28 mouse cellular contexts compared by ENCODE assay signal in the genomic region with DNA sequence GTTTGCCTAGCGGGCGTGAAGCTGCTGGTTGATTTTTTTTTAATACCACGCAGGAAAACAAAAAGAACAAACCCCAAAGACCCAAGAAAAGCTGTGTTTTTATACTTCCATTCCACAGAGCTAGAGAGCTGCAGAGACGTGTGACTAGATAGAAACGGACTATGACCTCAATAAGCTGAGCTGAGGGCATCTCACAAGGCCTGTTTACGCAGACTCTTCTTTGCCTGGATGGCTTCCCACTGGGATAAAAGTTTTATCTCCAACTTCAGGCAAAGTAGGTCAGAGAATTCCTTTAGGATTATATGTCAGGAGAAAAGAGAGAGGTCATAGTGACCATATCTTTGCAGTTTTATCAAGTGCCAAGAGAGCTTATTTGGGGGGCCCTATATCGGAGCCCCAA.
DNase-seq lines count a peak whose midpoint lies in the region; ATAC-seq lines count a peak whose summit lies in the region.
"Had no signal": no experiment of that assay in that cellular context is flagged by ENCODE, and none has a peak within 500 bp of the region (broad histone marks: within the 10 kb centered on the region; RNA-seq: fewer than 3 reads in every experiment).

No protein-coding gene starts in this region.

- H3K4me3 ChIP-seq in kidney, embryonic 15.5 days (replicated peaks), result no peak overlapping the region
- no peak overlapping the region for H3K4me3 ChIP-seq in liver, embryonic 16.5 days (ENCODE audit: low read depth, low read length)
- H3K4me3 ChIP-seq: embryonic facial prominence, embryonic 13.5 days; forebrain, embryonic 10.5 days; forebrain, embryonic 15.5 days; heart, embryonic 13.5 days; midbrain, embryonic 13.5 days; neural tube, embryonic 13.5 days; stomach, embryonic 15.5 days had no signal

- no peaks in the 10 kb centered on the region for H3K9me3 ChIP-seq in kidney, embryonic 15.5 days (replicated peaks)
- H3K9me3 ChIP-seq in liver, embryonic 16.5 days (replicated peaks; ENCODE audit: control insufficient read depth, low read length), result no peaks in the 10 kb centered on the region
- H3K9me3 ChIP-seq: embryonic facial prominence, embryonic 13.5 days; forebrain, embryonic 10.5 days; forebrain, embryonic 15.5 days; G1E; heart, embryonic 13.5 days; midbrain, embryonic 13.5 days; neural tube, embryonic 13.5 days; stomach, embryonic 15.5 days had no signal

- no peaks in the 10 kb centered on the region for H3K27me3 ChIP-seq in kidney, embryonic 15.5 days
- H3K27me3 ChIP-seq in liver, embryonic 16.5 days (ENCODE audit: control insufficient read depth, insufficient read depth, low read depth, low read length), result no peaks in the 10 kb centered on the region
- H3K27me3 ChIP-seq: embryonic facial prominence, embryonic 13.5 days; forebrain, embryonic 15.5 days; heart, embryonic 13.5 days; midbrain, embryonic 13.5 days; neural tube, embryonic 13.5 days; stomach, embryonic 15.5 days had no signal

- ATAC-seq in kidney, embryonic 15.5 days (replicated peaks; ENCODE audit: low FRiP score), result no peak
- peak; percentile 59; the same call in 1 of the 2 replicates for ATAC-seq in liver, embryonic 16.5 days (ENCODE audit: low read depth)
- ATAC-seq: forebrain, embryonic 15.5 days; hindbrain, embryonic 16.5 days; lung, postnatal 0 days; midbrain, embryonic 13.5 days had no signal

- no peak overlapping the region for H3K27ac ChIP-seq in kidney, embryonic 15.5 days
- H3K27ac ChIP-seq in liver, embryonic 16.5 days (ENCODE audit: low read length), result no peak overlapping the region
- H3K27ac ChIP-seq: embryonic facial prominence, embryonic 13.5 days; forebrain, embryonic 10.5 days; forebrain, embryonic 15.5 days; midbrain, embryonic 13.5 days; neural tube, embryonic 13.5 days; stomach, embryonic 15.5 days had no signal

- WGBS in kidney, embryonic 15.5 days, result 76% methylated on average over 7 of the region's 7 CpGs
- whole genome bisulfite sequencing in liver, embryonic 16.5 days (ENCODE audit: insufficient replicate concordance), result 63% methylated on average over 7 of the region's 7 CpGs

- H3K4me2 ChIP-seq in kidney, embryonic 15.5 days, result no peak overlapping the region
- H3K4me2 ChIP-seq in liver, embryonic 16.5 days (ENCODE audit: low read depth, low read length), result no peak overlapping the region
- H3K4me2 ChIP-seq: embryonic facial prominence, embryonic 13.5 days; forebrain, embryonic 15.5 days; heart, embryonic 13.5 days; midbrain, embryonic 13.5 days; neural tube, embryonic 13.5 days; stomach, embryonic 15.5 days had no signal

- H3K4me1 ChIP-seq in kidney, embryonic 15.5 days, result peaks cover 21% of the 10 kb centered on the region
- H3K4me1 ChIP-seq in liver, embryonic 16.5 days (ENCODE audit: control insufficient read depth, low read depth, low read length), result peaks cover 4% of the 10 kb centered on the region
- H3K4me1 ChIP-seq: forebrain, embryonic 15.5 days; midbrain, embryonic 13.5 days had no signal

- DNase-seq in adrenal gland, adult 8-10 months, result peak; percentile 19
- no peak for DNase-seq in adrenal gland, postnatal 14 days
- peak; percentile 21 for DNase-seq in kidney, adult 18-20 months
- DNase-seq in liver, result no peak
- peak; percentile 58 to 82 for DNase-seq in kidney, postnatal 36 days
- DNase-seq in T-cell, adult 2 months (ENCODE audit: low spot score), result no peak
- DNase-seq: cerebellum, adult 11-12 months; cerebellum, adult 9-11 months; gastrocnemius, postnatal 25 days; heart, postnatal 14 days; layer of hippocampus, postnatal 36 days; left cerebral cortex, postnatal 4 days; lung, adult 18-20 months; lung, postnatal 4 days; retina, postnatal 1 day; right cerebral cortex, postnatal 14 days had no signal

- no peak overlapping the region for H3K9ac ChIP-seq in kidney, embryonic 15.5 days
- H3K9ac ChIP-seq in liver, embryonic 16.5 days (ENCODE audit: low read depth, low read length), result no peak overlapping the region
- H3K9ac ChIP-seq: embryonic facial prominence, embryonic 13.5 days; forebrain, embryonic 15.5 days; heart, embryonic 13.5 days; midbrain, embryonic 13.5 days; neural tube, embryonic 13.5 days; stomach, embryonic 15.5 days had no signal

- no peaks in the 10 kb centered on the region for H3K36me3 ChIP-seq in kidney, embryonic 15.5 days
- H3K36me3 ChIP-seq in liver, embryonic 16.5 days (ENCODE audit: control insufficient read depth, insufficient read depth), result no peaks in the 10 kb centered on the region
- H3K36me3 ChIP-seq: embryonic facial prominence, embryonic 13.5 days; forebrain, embryonic 10.5 days; forebrain, embryonic 15.5 days; G1E; heart, embryonic 13.5 days; midbrain, embryonic 13.5 days; neural tube, embryonic 13.5 days; stomach, embryonic 15.5 days had no signal

Comparison
In these comparisons a context has a peak if more than half of its experiments do, and no peak if none do; other contexts are left out.
1. DNase-seq: peak in adrenal gland, adult 8-10 months (single experiment), kidney, adult 18-20 months (single experiment) and kidney, postnatal 36 days (2 of 2); none in adrenal gland, postnatal 14 days (single experiment), liver (single experiment) and T-cell, adult 2 months (single experiment).